Mouse (Mus musculus) MEL (cell line): Measurements from ENCODE around the gene Srsf2. TPM values are rescaled to one million over a fixed set of nuclear protein-coding genes. Genes with fewer than 3 reads are reported as not detected.
A peak's percentile ranks its signal among the peaks of the same experiment; 100 is the strongest.

Experiments used
- DNase-seq: peaks from one replicate; pipeline ENCODE4 v3.0.0; 2011; ENCODE audit warnings: low read depth, low spot score
- H3K27ac ChIP-seq: 2 replicates; pipeline ENCODE4 v1.5.1; 2012; ENCODE audit warnings: low read depth, mild to moderate bottlenecking, control low read depth, low read length, moderate library complexity; ENCODE audit not compliant: control insufficient read depth
- H3K27me3 ChIP-seq, 2 experiments: fragments of 150-350 bp in 1 of 2; sonication (generic) in 1 of 2; 2 replicates each; pipeline ENCODE4 v1.6.1; 2012; ENCODE audit warnings: low read length in 2 of 2, mild to moderate bottlenecking in 2 of 2, improper control_type of control experiment in 1 of 2, moderate library complexity in 1 of 2; ENCODE audit not compliant: insufficient read depth in 2 of 2, control insufficient read depth in 1 of 2
- H3K36me3 ChIP-seq, 2 experiments: 2 replicates each; pipeline ENCODE4 v1.6.1; 2012 to 2014; ENCODE audit warnings: low read length in 2 of 2, improper control_type of control experiment in 1 of 2, inconsistent platforms in 1 of 2, mild to moderate bottlenecking in 1 of 2; ENCODE audit not compliant: insufficient read depth in 2 of 2, control insufficient read depth in 1 of 2
- H3K4me1 ChIP-seq, 2 experiments: fragments of 150-350 bp in 1 of 2; sonication (generic) in 1 of 2; 2 replicates each; pipeline ENCODE4 v1.6.1; 2012; ENCODE audit warnings: low read length in 2 of 2, improper control_type of control experiment in 1 of 2, mild to moderate bottlenecking in 1 of 2; ENCODE audit not compliant: insufficient read depth in 2 of 2, control insufficient read depth in 1 of 2
- H3K4me3 ChIP-seq, 2 experiments: fragments of 150-350 bp in 1 of 2; sonication (generic) in 1 of 2; 2 replicates each; pipeline ENCODE4 v1.5.1; 2012; ENCODE audit warnings: low read depth in 2 of 2, low read length in 2 of 2, mild to moderate bottlenecking in 2 of 2, moderate library complexity in 2 of 2, control low read depth in 1 of 2, improper control_type of control experiment in 1 of 2; ENCODE audit not compliant: control insufficient read depth in 1 of 2, insufficient read depth in 1 of 2
- H3K79me2 ChIP-seq: 2 replicates; pipeline ENCODE4 v1.6.1; 2012; ENCODE audit warnings: mild to moderate bottlenecking, low read length, moderate library complexity; ENCODE audit not compliant: control insufficient read depth, poor library complexity, insufficient read depth
- H3K9ac ChIP-seq: 2 replicates; pipeline ENCODE4 v1.6.1; 2012; ENCODE audit warnings: low read depth, mild to moderate bottlenecking, control low read depth, low read length, moderate library complexity; ENCODE audit not compliant: control insufficient read depth, poor library complexity, severe bottlenecking
- H3K9me3 ChIP-seq: fragments of 150-350 bp; sonication (generic); replicated peaks from 2 replicates; pipeline ENCODE4 v1.6.1; 2012; ENCODE audit warnings: mild to moderate bottlenecking, low read length, improper control_type of control experiment, moderate library complexity; ENCODE audit not compliant: insufficient read depth
- BHLHE40 ChIP-seq: IDR thresholded peaks from 2 replicates; pipeline ENCODE4 v1.6.1; 2012; ENCODE audit warnings: low read depth, mild to moderate bottlenecking, inconsistent platforms, low read length, improper control_type of control experiment, borderline replicate concordance
- CHD2 ChIP-seq: IDR thresholded peaks from 2 replicates; pipeline ENCODE4 v1.6.1; 2011; ENCODE audit warnings: low read length, improper control_type of control experiment
- CTCF ChIP-seq, 3 experiments: IDR thresholded peaks in 2 of 3; conservative IDR thresholded peaks in 1 of 3; 2 replicates each; pipeline ENCODE4 v1.5.1; 2011 to 2012; ENCODE audit warnings: low read length in 3 of 3, low read depth in 2 of 3, mild to moderate bottlenecking in 2 of 3, improper control_type of control experiment in 1 of 3, inconsistent platforms in 1 of 3, mixed read lengths in 1 of 3, moderate library complexity in 1 of 3; ENCODE audit not compliant: control insufficient read depth in 1 of 3, insufficient read depth in 1 of 3, poor library complexity in 1 of 3, severe bottlenecking in 1 of 3
- E2F4 ChIP-seq: IDR thresholded peaks from 2 replicates; pipeline ENCODE4 v1.6.1; 2011; ENCODE audit warnings: low read depth, low read length, improper control_type of control experiment, borderline replicate concordance
- ELF1 ChIP-seq: IDR thresholded peaks from 2 replicates; pipeline ENCODE4 v1.6.1; 2014; ENCODE audit warnings: low read depth, mild to moderate bottlenecking, inconsistent platforms, low read length, improper control_type of control experiment, moderate library complexity
- EP300 ChIP-seq, 2 experiments: IDR thresholded peaks; 2 replicates each; pipeline ENCODE4 v1.6.1; 2011; ENCODE audit warnings: improper control_type of control experiment in 2 of 2, low read length in 2 of 2, low read depth in 1 of 2, mild to moderate bottlenecking in 1 of 2
- ETS1 ChIP-seq: IDR thresholded peaks from 2 replicates; pipeline ENCODE4 v1.6.1; 2012; ENCODE audit warnings: low read depth, mild to moderate bottlenecking, inconsistent platforms, low read length, improper control_type of control experiment, moderate library complexity
- GABPA ChIP-seq: IDR thresholded peaks from 2 replicates; pipeline ENCODE4 v1.6.1; 2012; ENCODE audit warnings: low read depth, mild to moderate bottlenecking, inconsistent platforms, low read length, improper control_type of control experiment, moderate library complexity
- GATA1 ChIP-seq: IDR thresholded peaks from 2 replicates; pipeline ENCODE4 v1.6.1; 2011; ENCODE audit warnings: low read depth, low read length, improper control_type of control experiment
- HCFC1 ChIP-seq: IDR thresholded peaks from 2 replicates; pipeline ENCODE4 v1.6.1; 2012; ENCODE audit warnings: low read depth, mild to moderate bottlenecking, inconsistent platforms, low read length, improper control_type of control experiment, moderate library complexity
- JUND ChIP-seq: IDR thresholded peaks from 2 replicates; pipeline ENCODE4 v1.6.1; 2011; ENCODE audit warnings: low read depth, mild to moderate bottlenecking, improper control_type of control experiment, low read length
- KAT2A ChIP-seq: conservative IDR thresholded peaks from 2 replicates; pipeline ENCODE4 v1.6.1; 2012; ENCODE audit warnings: low read depth, low read length, improper control_type of control experiment, inconsistent platforms
- MAFK ChIP-seq: IDR thresholded peaks from 2 replicates; pipeline ENCODE4 v1.6.1; 2011; ENCODE audit warnings: low read depth, mild to moderate bottlenecking, low read length, improper control_type of control experiment, borderline replicate concordance
- MAX ChIP-seq: IDR thresholded peaks from 2 replicates; pipeline ENCODE4 v1.6.1; 2011; ENCODE audit warnings: low read length, improper control_type of control experiment
- MAZ ChIP-seq: IDR thresholded peaks from 2 replicates; pipeline ENCODE4 v1.6.1; 2012; ENCODE audit warnings: low read depth, mild to moderate bottlenecking, inconsistent platforms, low read length, improper control_type of control experiment
- MEF2A ChIP-seq: IDR thresholded peaks from 2 replicates; pipeline ENCODE4 v1.6.1; 2014; ENCODE audit warnings: low read depth, mild to moderate bottlenecking, inconsistent platforms, low read length, improper control_type of control experiment; ENCODE audit not compliant: poor library complexity, insufficient replicate concordance, severe bottlenecking; ENCODE audit errors: extremely low read depth
- MXI1 ChIP-seq: IDR thresholded peaks from 2 replicates; pipeline ENCODE4 v1.6.1; 2011; ENCODE audit warnings: mild to moderate bottlenecking, low read depth, low read length, improper control_type of control experiment
- MYB ChIP-seq: IDR thresholded peaks from 2 replicates; pipeline ENCODE4 v1.6.1; 2011; ENCODE audit warnings: mild to moderate bottlenecking, low read depth, low read length, improper control_type of control experiment
- MYC ChIP-seq: IDR thresholded peaks from 2 replicates; pipeline ENCODE4 v1.6.1; 2011; ENCODE audit warnings: low read depth, mild to moderate bottlenecking, low read length, improper control_type of control experiment, moderate library complexity
- NELFE ChIP-seq: IDR thresholded peaks from 2 replicates; pipeline ENCODE4 v1.6.1; 2011; ENCODE audit warnings: low read depth, low read length, improper control_type of control experiment
- NRF1 ChIP-seq: IDR thresholded peaks from 2 replicates; pipeline ENCODE4 v1.6.1; 2014; ENCODE audit warnings: low read depth, mild to moderate bottlenecking, inconsistent platforms, low read length, improper control_type of control experiment, moderate library complexity; ENCODE audit not compliant: poor library complexity, insufficient read depth, severe bottlenecking
- POLR2A ChIP-seq, 2 experiments: IDR thresholded peaks; 2 replicates each; pipeline ENCODE4 v1.6.1; 2011 to 2012; ENCODE audit warnings: low read length in 2 of 2, mild to moderate bottlenecking in 2 of 2, control low read depth in 1 of 2, improper control_type of control experiment in 1 of 2, low read depth in 1 of 2, moderate library complexity in 1 of 2; ENCODE audit not compliant: control insufficient read depth in 1 of 2, insufficient read depth in 1 of 2, poor library complexity in 1 of 2
- POLR2AphosphoS2 ChIP-seq: IDR thresholded peaks from 2 replicates; pipeline ENCODE4 v1.6.1; 2011; ENCODE audit warnings: low read length, improper control_type of control experiment
- RAD21 ChIP-seq: IDR thresholded peaks from 2 replicates; pipeline ENCODE4 v1.6.1; 2011; ENCODE audit warnings: mild to moderate bottlenecking, low read depth, low read length, improper control_type of control experiment
- RCOR1 ChIP-seq: IDR thresholded peaks from 2 replicates; pipeline ENCODE4 v1.6.1; 2012; ENCODE audit warnings: low read depth, mild to moderate bottlenecking, inconsistent platforms, low read length, improper control_type of control experiment
- SIN3A ChIP-seq: IDR thresholded peaks from 2 replicates; pipeline ENCODE4 v1.6.1; 2012; ENCODE audit warnings: low read length, improper control_type of control experiment, inconsistent platforms
- SMC3 ChIP-seq: IDR thresholded peaks from 2 replicates; pipeline ENCODE4 v1.6.1; 2011; ENCODE audit warnings: low read depth, low read length, improper control_type of control experiment
- TAL1 ChIP-seq: IDR thresholded peaks from 2 replicates; pipeline ENCODE4 v1.6.1; 2012; ENCODE audit warnings: mild to moderate bottlenecking, inconsistent platforms, low read length, moderate library complexity, mixed read lengths
- TBP ChIP-seq: IDR thresholded peaks from 2 replicates; pipeline ENCODE4 v1.8.0; 2011; ENCODE audit warnings: low read depth, low read length, improper control_type of control experiment
- TCF12 ChIP-seq: IDR thresholded peaks from 2 replicates; pipeline ENCODE4 v1.6.1; 2014; ENCODE audit warnings: low read depth, mild to moderate bottlenecking, inconsistent platforms, low read length, improper control_type of control experiment, moderate library complexity
- USF1 ChIP-seq: IDR thresholded peaks from 2 replicates; pipeline ENCODE4 v1.6.1; 2014; ENCODE audit warnings: low read depth, mild to moderate bottlenecking, inconsistent platforms, low read length, improper control_type of control experiment, moderate library complexity
- USF2 ChIP-seq, 2 experiments: IDR thresholded peaks; 2 replicates each; pipeline ENCODE4 v1.6.1; 2011 to 2012; ENCODE audit warnings: improper control_type of control experiment in 2 of 2, low read length in 2 of 2, borderline replicate concordance in 1 of 2, inconsistent platforms in 1 of 2, low read depth in 1 of 2, mild to moderate bottlenecking in 1 of 2; ENCODE audit not compliant: insufficient read depth in 1 of 2
- ZC3H11A ChIP-seq: IDR thresholded peaks from 2 replicates; pipeline ENCODE4 v1.6.1; 2012; ENCODE audit warnings: low read depth, mild to moderate bottlenecking, inconsistent platforms, low read length, improper control_type of control experiment
- ZKSCAN1 ChIP-seq: IDR thresholded peaks from 2 replicates; pipeline ENCODE4 v1.6.1; 2012; ENCODE audit warnings: low read depth, mild to moderate bottlenecking, inconsistent platforms, low read length, improper control_type of control experiment, moderate library complexity
- ZMIZ1 ChIP-seq: IDR thresholded peaks from 2 replicates; pipeline ENCODE4 v1.6.1; 2012; ENCODE audit warnings: low read depth, mild to moderate bottlenecking, inconsistent platforms, low read length, improper control_type of control experiment, moderate library complexity
- ZNF384 ChIP-seq: IDR thresholded peaks from 2 replicates; pipeline ENCODE4 v1.6.1; 2012; ENCODE audit warnings: low read depth, mild to moderate bottlenecking, inconsistent platforms, low read length, improper control_type of control experiment
- polyA plus RNA-seq, 2 experiments: library from polyadenylated mRNA; stranded (reverse) in 1 of 2; unstranded in 1 of 2; fragments of >175 nt in 1 of 2; fragments of >200 nt in 1 of 2; gene quantifications; 2 replicates each; pipeline versions ENCODE4 v1.2.1 to v1.2.4; 2012; ENCODE audit warnings: low replicate concordance in 2 of 2, low read depth in 1 of 2; ENCODE audit not compliant: insufficient read length in 2 of 2, insufficient read depth in 1 of 2, missing spikeins in 1 of 2
- total RNA-seq: library from RNA; depleted of rRNA; stranded (reverse); fragments of 300-350 nt; gene quantifications from 2 replicates; pipeline ENCODE4 v1.2.3, GENCODE M21; 2012

Srsf2 gene
- total and polyA plus RNA-seq, 3 experiments, result 257 to 1,128 (median 453) TPM

GRCm38 (mm10) chr11:116842531-116843260, 10.2 kb downstream of the Srsf2 start:
- H3K36me3 ChIP-seq, result peaks cover 26 to 46% of the 10 kb centered on the region in 2 experiments
- DNase-seq, result peak; percentile 83
- peaks cover 6 to 27% of the 10 kb centered on the region in 2 experiments for H3K4me1 ChIP-seq
- TF ChIP-seq MYB (no peak), NELFE (no peak), GATA1 (no peak), MXI1 (peak; percentile 98), TBP (no peak), BHLHE40 (peak; percentile 59; the same call in 1 of the 2 replicates), RCOR1 (no peak), ZKSCAN1 (no peak), GABPA (no peak), POLR2A (IDR thresholded peaks at IDR 0.05; ENCODE audit: control insufficient read depth in 1 of 2, insufficient read depth in 1 of 2, low read depth in 1 of 2, low read length in 2 of 2, poor library complexity in 1 of 2) (peak in 1 of 2 experiments; percentile 87; a peak in 3 of 4 replicates), MEF2A (no peak), POLR2AphosphoS2 (peak; percentile 1; the same call in 1 of the 2 replicates), MAX (peak; percentile 93), SIN3A (peak; percentile 83), ELF1 (no peak), CTCF (IDR thresholded peaks at IDR 0.05 in 2 of 3, conservative IDR thresholded peaks at IDR 0.05 in 1 of 3; ENCODE audit: control insufficient read depth in 1 of 3, insufficient read depth in 1 of 3, low read depth in 2 of 3, low read length in 3 of 3, poor library complexity in 1 of 3, severe bottlenecking in 1 of 3) (no peak), USF1 (peak; percentile 58), ZC3H11A (no peak), NRF1 (no peak), CHD2 (no peak), ETS1 (0 out of 2 replicates have a peak, but pooled peaks have one; percentile 13), EP300 (IDR thresholded peaks at IDR 0.05; ENCODE audit: low read depth in 1 of 2, low read length in 2 of 2) (no peak), KAT2A (no peak), ZNF384 (no peak), TCF12 (0 out of 2 replicates have a peak, but pooled peaks have one; percentile 11), E2F4 (no peak), JUND (no peak), SMC3 (no peak), ZMIZ1 (no peak), MYC (peak; percentile 91), MAZ (peak; percentile 41; the same call in 1 of the 2 replicates), USF2 (IDR thresholded peaks at IDR 0.05; ENCODE audit: borderline replicate concordance in 1 of 2, insufficient read depth in 1 of 2, low read depth in 1 of 2, low read length in 2 of 2) (no peak), HCFC1 (no peak), RAD21 (no peak), TAL1 (no peak), MAFK (no peak)

More at GRCm38 (mm10) chr11:116842531-116843260, 10.2 kb downstream of the Srsf2 start:
- no peaks in the 10 kb centered on the region for H3K27me3 ChIP-seq
- no peaks in the 10 kb centered on the region for H3K9me3 ChIP-seq
- peak overlapping the region; percentile 94 for H3K9ac ChIP-seq
- peaks cover 76% of the 10 kb centered on the region for H3K79me2 ChIP-seq
- H3K4me3 ChIP-seq, result peak overlapping the region; percentile 75 to 94
- H3K27ac ChIP-seq, result peak overlapping the region; percentile 75
